Mouse (Mus musculus) erythroblast, embryonic 14.5 days (primary cell): ENCODE results near the gene Dok1. TPM values are rescaled to one million over a fixed set of nuclear protein-coding genes. Genes with fewer than 3 reads are reported as not detected.
A peak's percentile ranks its signal among the peaks of the same experiment; 100 is the strongest.

Experiments
- H3K27me3 ChIP-seq: 2 replicates; pipeline ENCODE4 v1.6.1; 2012; ENCODE audit warnings: inconsistent platforms; ENCODE audit not compliant: control insufficient read depth
- H3K36me3 ChIP-seq: 2 replicates; pipeline ENCODE4 v1.6.1; 2012; ENCODE audit warnings: mild to moderate bottlenecking, inconsistent platforms; ENCODE audit not compliant: control insufficient read depth
- H3K4me1 ChIP-seq: 2 replicates; pipeline ENCODE4 v1.6.1; 2012; ENCODE audit warnings: inconsistent platforms; ENCODE audit not compliant: control insufficient read depth
- H3K4me3 ChIP-seq: replicated peaks from 2 replicates; pipeline ENCODE3; 2012; ENCODE audit warnings: moderate library complexity, mild to moderate bottlenecking, inconsistent platforms
- H3K9me3 ChIP-seq: 2 replicates; pipeline ENCODE4 v1.6.1; 2012; ENCODE audit warnings: low read length, inconsistent platforms, mixed read lengths; ENCODE audit not compliant: control insufficient read depth
- GATA1 ChIP-seq: IDR thresholded peaks from 2 replicates; pipeline ENCODE4 v1.6.1; 2012; ENCODE audit warnings: low read length, inconsistent platforms, mixed read lengths
- TAL1 ChIP-seq: IDR thresholded peaks from 3 replicates; pipeline ENCODE4 v1.6.1; 2012; ENCODE audit warnings: low read length, inconsistent platforms, mixed read lengths
- polyA plus RNA-seq: library from polyadenylated mRNA; stranded (reverse); fragments of >175 nt; gene quantifications from 2 replicates; pipeline ENCODE4 v1.2.3, GENCODE M21; 2012

Gene Dok1
- polyA plus RNA-seq, 1 experiment, result 28.7 TPM

DNA sequence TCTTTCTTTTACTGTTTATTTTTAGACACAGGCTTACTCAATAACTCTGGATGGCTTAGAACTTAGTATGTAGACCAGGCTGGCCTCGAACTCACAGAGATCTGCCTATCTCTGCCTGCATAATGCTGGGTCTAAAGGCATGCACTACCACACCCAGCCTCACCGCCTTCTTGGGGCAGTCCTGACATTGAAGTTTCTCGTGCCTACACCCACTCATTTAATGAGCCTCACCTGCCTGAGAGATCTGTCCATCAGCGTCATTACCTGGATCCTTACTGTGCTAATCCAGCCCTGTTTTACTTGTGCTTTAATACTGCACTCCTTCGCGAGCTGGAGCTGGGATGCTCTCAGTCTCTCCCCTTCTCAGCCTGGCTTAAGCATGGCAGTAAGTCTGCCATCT is 21.5 kb downstream of the Dok1 start:
- TF ChIP-seq TAL1 (no peak), GATA1 (no peak)
- H3K27me3 ChIP-seq, result no peaks in the 10 kb centered on the region
- peaks cover 3% of the 10 kb centered on the region; the same call in 1 of the 2 replicates for H3K9me3 ChIP-seq
- H3K4me1 ChIP-seq, result peaks cover 91% of the 10 kb centered on the region
- H3K36me3 ChIP-seq, result peaks cover 19% of the 10 kb centered on the region
- H3K4me3 ChIP-seq, result no peak overlapping the region

DNA sequence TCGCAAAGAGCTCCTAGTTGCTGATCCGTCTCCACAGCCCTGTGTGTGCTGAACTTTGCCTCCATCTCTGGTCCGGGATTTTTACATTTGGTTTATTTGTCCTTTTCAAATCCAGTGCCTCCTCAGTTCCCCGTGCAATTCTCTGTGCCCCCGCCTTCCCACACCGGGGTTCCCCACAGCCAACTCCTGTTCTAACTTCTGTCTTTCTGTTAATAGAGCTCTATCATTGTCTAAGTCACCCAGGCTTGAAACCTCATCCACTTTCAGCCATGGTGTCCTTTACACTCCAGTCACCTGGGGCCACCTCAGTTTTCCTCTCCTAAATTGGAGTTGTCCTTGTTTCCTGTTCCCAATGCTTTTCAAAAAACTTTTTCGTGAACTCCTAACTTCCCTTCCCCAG is 22.0 kb downstream of the Dok1 start:
- H3K4me3 ChIP-seq, result no peak overlapping the region
- TF ChIP-seq TAL1, result no peak
- H3K9me3 ChIP-seq, result peaks cover 3% of the 10 kb centered on the region; the same call in 1 of the 2 replicates
- H3K4me1 ChIP-seq, result peaks cover 91% of the 10 kb centered on the region
- H3K36me3 ChIP-seq, result peaks cover 17% of the 10 kb centered on the region
- no peaks in the 10 kb centered on the region for H3K27me3 ChIP-seq

DNA sequence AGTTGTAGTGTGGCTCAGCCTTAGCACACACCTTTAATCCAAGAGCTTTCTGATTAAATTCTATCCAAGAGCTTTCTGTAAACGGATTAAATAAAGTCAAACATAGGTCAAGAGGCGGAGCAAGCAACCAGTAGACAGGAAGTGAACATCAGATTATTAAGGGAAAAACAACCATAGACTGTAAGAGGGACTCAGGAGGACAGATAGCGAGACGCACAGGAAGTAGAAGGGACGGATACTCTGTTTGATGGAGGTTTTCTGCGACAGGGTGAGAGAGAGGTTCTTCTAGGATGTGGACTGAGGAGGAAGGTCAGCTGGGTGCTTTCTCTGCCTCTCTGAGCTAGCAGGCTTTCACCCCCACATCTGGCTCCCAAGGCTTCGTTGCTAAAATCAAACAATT is 23.3 kb downstream of the Dok1 start:
- Histone ChIP-seq H3K4me3 (peak overlapping the region; percentile 50), H3K36me3 (peaks cover 14% of the 10 kb centered on the region), H3K27me3 (no peaks in the 10 kb centered on the region), H3K4me1 (peaks cover 91% of the 10 kb centered on the region), H3K9me3 (peaks cover 3% of the 10 kb centered on the region; the same call in 1 of the 2 replicates)
- no peak for TF ChIP-seq GATA1
- TF ChIP-seq TAL1, result no peak

DNA sequence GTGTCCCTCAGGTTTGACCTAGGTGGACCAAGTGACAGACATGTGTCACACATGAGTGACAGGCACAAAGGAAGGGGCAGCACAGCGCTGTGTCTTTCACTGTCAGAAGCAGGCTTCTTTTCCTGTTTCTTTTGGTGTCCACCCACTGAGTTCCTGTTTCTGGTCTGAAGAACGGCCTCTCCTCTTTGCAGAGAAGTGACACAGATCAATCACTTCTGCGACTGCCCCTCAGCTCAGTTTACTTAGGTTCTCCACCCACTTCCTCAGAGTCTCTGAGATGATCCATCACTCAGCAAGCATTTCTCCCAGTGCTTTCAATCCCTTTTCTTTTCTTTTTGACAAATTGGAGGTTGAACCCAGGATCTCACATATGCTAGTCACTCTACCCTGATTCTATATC is 24.6 kb downstream of the Dok1 start:
- Histone ChIP-seq H3K4me1 (peaks cover 91% of the 10 kb centered on the region), H3K27me3 (no peaks in the 10 kb centered on the region), H3K9me3 (peaks cover 3% of the 10 kb centered on the region; the same call in 1 of the 2 replicates), H3K4me3 (no peak overlapping the region), H3K36me3 (peaks cover 12% of the 10 kb centered on the region)
- TF ChIP-seq GATA1 (no peak), TAL1 (no peak)

DNA sequence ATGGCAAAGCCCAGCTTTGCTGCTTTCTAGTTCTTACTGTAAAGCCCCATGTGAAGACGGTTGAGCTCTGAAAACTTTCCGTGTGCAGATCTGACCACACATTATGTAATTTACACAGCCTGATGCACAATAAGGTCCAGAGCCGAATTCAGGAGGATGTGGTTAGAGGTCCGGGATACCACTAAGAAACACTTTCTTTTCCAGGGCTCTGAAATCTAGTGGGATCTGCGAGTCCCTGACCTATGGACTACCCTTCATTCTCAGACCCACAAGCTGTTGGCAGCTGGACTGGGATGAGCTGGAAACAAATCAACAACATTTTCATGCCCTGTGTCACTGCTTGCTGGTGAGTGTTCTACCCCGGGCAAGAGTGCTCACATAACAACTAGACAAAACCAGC is 27.2 kb downstream of the Dok1 start:
- Histone ChIP-seq H3K4me1 (peaks cover 86% of the 10 kb centered on the region), H3K27me3 (no peaks in the 10 kb centered on the region), H3K4me3 (no peak overlapping the region), H3K36me3 (peaks cover 4% of the 10 kb centered on the region), H3K9me3 (peaks cover 3% of the 10 kb centered on the region; the same call in 1 of the 2 replicates)
- TF ChIP-seq TAL1, result no peak

DNA sequence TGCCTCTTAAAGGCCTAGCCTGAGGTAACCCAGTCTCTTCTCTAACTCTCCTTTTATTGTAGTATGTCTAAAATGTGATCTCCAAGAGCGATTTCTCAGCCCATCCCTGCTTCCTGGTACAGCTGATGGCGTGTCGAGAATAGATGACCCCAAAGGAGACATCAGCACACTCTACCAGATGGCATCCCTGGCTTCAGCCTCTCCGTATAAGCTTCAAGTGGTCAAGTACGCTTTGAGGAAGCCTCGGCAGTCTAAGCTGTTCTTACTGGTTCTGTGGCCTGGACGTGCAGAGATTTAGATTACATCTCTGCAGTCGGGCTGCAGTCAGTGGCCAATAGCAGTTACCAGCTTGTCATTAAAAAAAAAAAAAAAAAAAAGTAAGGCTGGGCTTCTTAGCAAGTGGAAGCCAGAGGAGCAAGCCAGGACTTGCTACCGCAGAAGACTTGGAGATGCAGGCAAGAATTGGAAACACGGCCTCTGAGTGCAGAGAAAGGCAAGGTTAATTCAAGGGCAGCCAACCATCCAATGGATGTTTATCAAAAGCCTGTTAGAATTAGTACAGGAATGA is 27.7 kb downstream of the Dok1 start:
- TF ChIP-seq GATA1 (no peak), TAL1 (no peak)
- Histone ChIP-seq H3K9me3 (peaks cover 3% of the 10 kb centered on the region; the same call in 1 of the 2 replicates), H3K36me3 (peaks cover 4% of the 10 kb centered on the region), H3K4me3 (no peak overlapping the region), H3K4me1 (peaks cover 80% of the 10 kb centered on the region), H3K27me3 (no peaks in the 10 kb centered on the region)

DNA sequence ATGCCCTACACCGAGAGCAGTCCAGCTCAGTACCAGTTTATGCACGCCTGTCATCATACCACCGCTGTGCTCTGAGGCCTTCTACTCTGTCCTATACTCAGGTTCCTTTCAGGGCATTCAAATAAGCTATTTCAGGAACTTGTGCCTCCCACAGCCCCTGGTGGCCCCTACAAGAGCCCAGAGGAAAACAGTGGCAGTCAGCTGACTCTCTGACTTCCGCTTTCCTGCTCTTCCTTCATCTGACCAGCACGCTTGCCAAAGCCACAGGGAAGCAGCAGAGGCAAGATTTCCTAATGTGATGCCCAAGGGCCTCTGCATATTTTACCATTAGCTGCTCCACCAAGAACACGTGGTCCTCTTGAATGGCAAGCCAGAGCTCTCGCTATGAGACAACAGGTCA is 28.4 kb downstream of the Dok1 start:
- peaks cover 78% of the 10 kb centered on the region for H3K4me1 ChIP-seq
- H3K4me3 ChIP-seq, result no peak overlapping the region
- H3K9me3 ChIP-seq, result peaks cover 3% of the 10 kb centered on the region; the same call in 1 of the 2 replicates
- peaks cover 4% of the 10 kb centered on the region for H3K36me3 ChIP-seq
- TF ChIP-seq GATA1 (no peak), TAL1 (no peak)
- no peaks in the 10 kb centered on the region for H3K27me3 ChIP-seq

DNA sequence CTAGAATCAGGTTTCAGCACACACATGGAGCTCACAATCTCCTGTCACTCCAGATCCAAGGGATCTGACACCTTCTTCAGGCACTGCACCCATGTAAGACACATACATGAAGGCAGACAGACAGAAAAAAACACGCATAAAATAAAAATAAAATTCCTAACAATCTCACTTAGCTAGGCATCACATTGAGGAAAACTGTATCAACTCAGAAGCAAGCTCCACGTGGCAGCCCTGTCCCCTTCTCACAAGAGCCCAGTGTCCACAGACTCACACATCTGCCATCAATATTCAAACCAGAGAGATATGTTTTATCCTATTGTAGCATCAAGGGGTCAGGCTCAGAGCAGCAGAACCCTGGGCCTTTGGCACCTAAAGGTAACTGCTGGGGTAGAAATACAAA is 29.0 kb downstream of the Dok1 start:
- Histone ChIP-seq H3K9me3 (peaks cover 3% of the 10 kb centered on the region; the same call in 1 of the 2 replicates), H3K4me3 (peak overlapping the region; percentile 44), H3K36me3 (peaks cover 4% of the 10 kb centered on the region), H3K27me3 (no peaks in the 10 kb centered on the region), H3K4me1 (peaks cover 77% of the 10 kb centered on the region)
- TF ChIP-seq GATA1 (no peak), TAL1 (no peak)

DNA sequence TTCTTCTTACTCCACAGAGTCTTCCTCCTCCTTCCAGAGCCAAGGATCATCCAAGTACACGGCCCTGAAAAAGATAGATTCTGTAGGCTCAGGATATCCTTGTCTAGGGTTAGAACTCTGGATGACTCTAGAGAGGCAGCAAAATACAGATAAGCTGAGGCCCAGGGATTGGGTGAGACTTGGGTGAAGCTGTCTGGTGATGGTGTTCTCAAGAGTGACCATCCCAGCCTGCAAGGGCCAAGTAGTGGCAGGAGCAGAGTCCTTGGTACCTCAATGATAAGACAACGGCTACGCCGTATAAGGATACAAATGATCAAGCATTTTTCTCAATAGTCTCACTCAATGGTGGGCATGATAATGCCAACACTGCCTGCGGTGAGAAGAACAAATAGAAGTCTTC is 29.4 kb downstream of the Dok1 start:
- Histone ChIP-seq H3K9me3 (peaks cover 3% of the 10 kb centered on the region; the same call in 1 of the 2 replicates), H3K4me3 (peak overlapping the region; percentile 44), H3K36me3 (peaks cover 4% of the 10 kb centered on the region), H3K27me3 (no peaks in the 10 kb centered on the region), H3K4me1 (peaks cover 76% of the 10 kb centered on the region)
- no peak for TF ChIP-seq TAL1
- peak; percentile 46; the same call in 1 of the 2 replicates for TF ChIP-seq GATA1

DNA sequence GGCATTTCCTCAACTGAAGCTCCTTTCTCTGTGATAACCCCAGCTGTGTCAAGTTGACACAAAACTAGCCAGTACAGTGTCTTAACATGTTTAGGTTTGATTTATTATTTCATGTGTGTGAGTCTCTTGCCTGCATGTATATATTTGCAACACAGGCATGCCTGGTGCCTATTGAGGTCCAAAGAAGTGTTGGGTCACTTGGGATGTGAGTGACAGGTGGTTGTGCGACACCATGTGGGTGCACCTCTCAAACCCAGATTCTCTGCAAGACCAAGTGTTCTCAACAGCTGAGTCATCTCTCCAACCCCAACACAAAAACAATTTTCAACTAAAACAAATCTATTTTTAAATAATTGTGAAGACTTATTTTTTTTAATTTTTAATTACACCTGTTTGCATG is 30.2 kb downstream of the Dok1 start:
- Histone ChIP-seq H3K4me3 (no peak overlapping the region), H3K4me1 (peaks cover 78% of the 10 kb centered on the region), H3K36me3 (no peaks in the 10 kb centered on the region; the same call in 1 of the 2 replicates), H3K9me3 (no peaks in the 10 kb centered on the region), H3K27me3 (no peaks in the 10 kb centered on the region)
- TF ChIP-seq GATA1, result no peak
- TF ChIP-seq TAL1, result no peak
